Mouse (Mus musculus): ENCODE measurements around the gene Gm281.
"Not testable (repeated sequence)": the region's sequence is repeated elsewhere in the genome, so short reads cannot be mapped to it uniquely, and the experiment has no call there.

Gm281 gene

DNA sequence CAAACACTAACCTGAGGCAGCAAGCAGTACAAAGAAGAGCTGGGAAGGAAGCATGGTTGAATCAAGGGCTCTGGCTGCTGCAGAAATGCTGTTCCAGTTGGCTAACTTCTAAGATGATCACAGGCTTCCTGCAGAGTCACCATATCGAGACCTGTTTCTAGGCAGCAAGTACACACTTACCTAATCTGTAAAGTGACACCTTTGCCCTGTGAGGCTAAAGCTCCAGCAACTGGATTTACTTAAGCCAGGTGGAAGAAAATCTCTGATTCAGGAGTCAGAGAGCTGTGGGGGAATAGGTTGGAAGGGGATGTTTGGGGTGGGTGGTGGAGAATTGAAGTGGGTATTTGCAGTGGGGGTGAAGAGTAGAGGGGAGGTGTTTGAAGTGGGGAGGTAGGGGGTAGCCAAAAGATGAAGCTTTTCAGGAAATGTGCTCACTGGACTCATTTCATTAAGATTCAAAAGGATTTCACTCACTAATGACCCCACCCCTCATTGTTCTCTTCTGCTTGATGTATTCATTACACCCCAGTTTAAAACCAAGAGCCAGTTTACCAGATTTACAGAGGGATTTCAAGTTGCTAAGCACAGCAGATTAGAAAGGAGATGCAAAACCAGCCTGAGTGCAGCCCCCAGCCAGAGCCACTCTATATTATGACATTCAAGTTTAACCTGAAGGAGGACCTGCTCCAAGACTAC lies at the start of gene Gm281:
TSS of gene Gm281 (minus strand) at position 92 of the 696 bp plus-strand sequence.
- DNase-seq (ENCODE audit: low spot score in 2 of 2): no peak

GRCm38 (mm10) chr14:13963527-13963926 lies 49.2 kb upstream of the Gm281 start:
- DNase-seq (ENCODE audit: low spot score in 2 of 2): no peak

DNA sequence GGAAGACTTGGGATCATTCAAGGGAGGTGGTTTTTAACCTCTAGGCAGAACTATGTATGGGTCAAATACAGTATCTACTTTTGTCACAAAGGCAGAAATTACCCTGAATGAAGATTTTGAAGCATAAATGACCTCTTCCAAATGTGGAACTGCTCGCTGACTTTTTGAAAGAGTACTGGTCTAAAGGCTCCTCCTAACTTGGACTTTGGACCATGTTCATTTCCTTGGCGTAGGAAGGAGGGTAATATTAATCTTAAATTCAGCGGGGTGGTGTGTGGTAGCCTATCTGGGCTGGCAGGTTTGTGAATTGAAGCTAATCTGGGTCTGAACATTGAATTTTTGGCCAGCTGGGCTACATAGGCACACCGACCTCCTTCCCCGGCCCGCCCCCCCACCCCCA lies 48.2 kb upstream of the Gm281 start:
- no peak for DNase-seq (ENCODE audit: low spot score in 2 of 2)

GRCm38 (mm10) chr14:13961401-13962112 lies 47.3 kb upstream of the Gm281 start, which contains the start of the genes Atxn7 and Thoc7:
Gene Atxn7 (plus strand): TSS chr14:13961440.
Gene Thoc7 (minus strand): TSS chr14:13961852.
- peak; percentile 43 to 52 for DNase-seq (ENCODE audit: low spot score in 2 of 2)

GRCm38 (mm10) chr14:13960482-13961325 lies 46.4 kb upstream of the Gm281 start:
- peak; percentile 49 to 66 for DNase-seq (ENCODE audit: low spot score in 2 of 2)

- DNase-seq (ENCODE audit: low spot score in 2 of 2): peak; percentile 23 to 33
Observed at GRCm38 (mm10) chr14:13960079-13960478, 45.8 kb upstream of the Gm281 start.

DNA sequence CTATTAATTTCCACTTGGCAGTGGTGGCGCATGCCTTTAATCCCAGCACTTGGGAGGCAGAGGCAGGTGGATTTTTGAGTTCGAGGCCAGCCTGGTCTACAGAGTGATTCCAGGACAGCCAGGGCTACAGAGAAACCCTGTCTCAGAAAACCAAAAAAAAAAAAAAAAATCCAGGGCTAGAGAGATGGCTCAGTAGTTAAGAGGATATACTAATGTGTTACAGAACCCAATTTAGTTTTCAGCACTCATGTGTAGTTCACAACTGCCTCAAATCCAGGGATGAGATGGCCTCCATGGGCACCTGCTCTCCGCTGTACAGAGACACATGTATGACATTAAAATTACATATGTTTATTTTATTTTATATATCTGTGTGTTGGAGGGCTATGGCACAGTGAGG lies 37.9 kb upstream of the Gm281 start:
- not testable (repeated sequence) for DNase-seq (ENCODE audit: low spot score in 2 of 2)

DNA sequence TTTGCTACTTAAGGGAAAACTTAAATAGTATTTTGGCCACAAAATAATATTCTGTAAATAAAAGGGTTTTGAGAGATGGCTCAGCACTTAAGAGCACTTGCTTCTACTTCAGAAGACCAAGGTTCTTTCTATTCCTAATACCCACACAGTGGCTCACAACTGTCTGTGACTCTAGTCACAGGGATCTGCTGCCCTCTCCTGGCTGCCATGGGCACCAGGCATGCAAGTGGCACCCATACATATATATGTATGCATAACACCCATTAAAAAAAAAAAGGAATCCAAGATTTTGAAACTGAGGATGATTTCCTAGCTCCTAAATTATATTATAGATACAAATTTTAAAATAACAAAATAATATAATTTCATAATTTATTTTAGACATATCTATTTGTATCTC lies 36.1 kb upstream of the Gm281 start:
- peak; percentile 19 to 47 for DNase-seq (ENCODE audit: low spot score in 2 of 2)

GRCm38 (mm10) chr14:13948345-13948744 lies 34.1 kb upstream of the Gm281 start:
- no peak for DNase-seq (ENCODE audit: low spot score in 2 of 2)

GRCm38 (mm10) chr14:13944686-13945085 lies 30.4 kb upstream of the Gm281 start:
- DNase-seq (ENCODE audit: low spot score in 2 of 2): no peak

DNA sequence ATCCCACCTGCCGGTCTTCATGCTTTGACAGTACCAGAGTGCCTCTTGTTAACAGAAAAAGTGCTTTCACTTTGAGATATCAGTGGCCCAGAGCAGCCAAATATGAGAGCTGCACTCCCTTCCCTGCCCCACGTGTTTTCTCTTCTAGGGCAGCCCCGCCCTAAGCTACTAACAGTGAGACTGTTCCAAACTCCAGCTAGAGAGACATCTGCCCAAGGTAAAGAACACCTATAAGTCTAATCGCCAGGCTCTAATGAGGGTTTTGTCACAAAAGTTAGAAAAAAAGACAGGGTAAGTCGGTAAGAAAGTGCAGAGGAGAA lies 19.7 kb upstream of the Gm281 start:
- DNase-seq (ENCODE audit: low spot score in 2 of 2): no peak

DNA sequence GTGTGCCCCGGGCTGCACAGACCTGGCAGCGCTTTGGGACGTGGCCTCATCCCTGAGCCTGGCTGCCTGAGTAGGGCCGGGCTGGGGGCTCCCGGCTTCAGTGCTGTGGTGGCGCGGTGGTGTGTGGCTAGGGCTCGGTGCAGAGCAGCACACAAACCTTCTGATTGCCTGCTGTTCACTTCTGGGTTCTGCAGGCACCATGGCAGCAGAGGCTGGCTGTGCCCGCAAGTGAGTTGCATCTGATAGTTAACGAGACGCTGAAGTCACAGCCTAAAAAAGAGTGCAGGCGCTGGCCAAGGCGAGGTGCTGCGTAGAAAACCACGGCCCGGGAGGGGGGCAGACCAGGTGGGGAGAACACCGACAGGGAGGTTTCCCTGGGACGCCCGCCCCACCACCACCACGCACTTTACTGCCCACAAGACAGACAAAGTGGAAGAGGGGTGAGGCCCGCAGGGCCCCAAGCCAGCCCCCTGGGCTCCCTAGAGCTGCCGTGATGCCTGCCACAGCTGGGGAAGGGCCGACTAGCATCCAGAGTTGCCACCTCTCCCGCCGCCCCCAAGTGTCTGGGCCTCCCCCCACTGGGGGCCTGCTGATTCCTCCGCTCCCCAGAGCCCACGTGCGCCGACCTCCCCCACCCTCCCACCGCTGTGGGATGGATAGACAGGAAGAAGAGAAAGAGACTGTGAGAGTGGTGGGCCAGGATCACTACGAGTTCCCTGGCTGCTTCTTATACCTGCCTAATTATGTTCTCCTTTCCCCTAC lies 19.2 kb upstream of the Gm281 start:
- no peak for DNase-seq (ENCODE audit: low spot score in 2 of 2)

DNA sequence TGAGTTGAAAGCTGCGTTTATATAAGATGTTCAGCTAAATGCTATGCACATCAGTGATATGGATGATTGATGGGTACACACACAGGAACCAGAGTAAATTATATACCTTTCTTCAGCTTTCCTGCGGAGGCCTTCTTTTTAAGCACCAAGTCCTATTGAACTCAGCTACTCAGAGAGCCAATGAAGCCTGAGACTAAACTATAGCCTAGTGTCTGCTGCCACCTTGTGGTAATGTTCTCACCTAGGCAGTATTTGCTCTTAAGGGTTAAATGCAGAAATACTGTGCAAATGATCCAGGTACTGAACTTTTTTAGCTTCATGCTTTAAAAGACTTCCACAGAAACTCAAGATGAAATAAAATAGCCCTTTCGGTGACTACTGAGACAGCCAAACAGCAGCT lies 3.4 kb upstream of the Gm281 start:
- peak in 1 of 2 experiments; percentile 47 for DNase-seq (ENCODE audit: low spot score in 2 of 2)

DNA sequence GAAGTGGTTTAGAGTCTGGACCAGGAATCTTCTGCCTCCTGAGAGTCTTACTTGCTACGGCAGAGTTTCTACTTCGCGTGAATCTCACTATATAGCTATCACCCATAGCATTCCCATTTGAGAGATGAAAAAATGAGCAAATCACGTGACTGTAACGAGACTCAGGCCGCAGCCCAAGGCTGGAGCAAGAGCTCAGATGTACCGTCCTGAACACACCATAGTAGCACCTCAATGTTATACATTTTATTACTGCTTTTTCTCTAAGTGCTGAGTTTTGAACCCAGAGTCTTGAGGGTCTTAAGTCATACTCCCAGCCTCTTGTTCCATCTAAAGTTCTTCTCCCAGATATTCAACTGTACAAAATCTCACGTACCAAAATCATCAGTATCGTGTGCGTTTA lies 2.9 kb upstream of the Gm281 start:
- DNase-seq (ENCODE audit: low spot score in 2 of 2): no peak

GRCm38 (mm10) chr14:13915207-13915606 lies 929 bp upstream of the Gm281 start:
- no peak for DNase-seq (ENCODE audit: low spot score in 2 of 2)

DNA sequence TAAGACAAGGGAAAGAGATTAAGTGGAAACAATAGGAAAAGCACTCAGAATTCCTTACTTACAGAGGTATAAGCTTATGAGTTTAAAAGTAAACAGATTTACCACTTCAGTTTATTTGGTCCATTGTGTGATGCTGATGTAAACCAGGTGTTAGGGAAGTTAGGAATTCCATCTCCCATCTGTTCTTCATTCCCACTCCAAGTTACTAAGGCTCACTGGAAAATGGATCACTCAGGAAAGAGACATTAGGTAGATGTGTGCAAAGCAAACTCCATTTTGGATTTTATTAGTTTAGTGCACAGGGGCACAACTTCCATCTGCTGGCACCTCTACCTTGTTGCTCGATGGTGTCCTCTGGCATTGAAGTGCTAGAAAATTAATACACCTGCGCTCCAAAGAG lies 4.1 kb downstream of the Gm281 start:
- no peak for DNase-seq (ENCODE audit: low spot score in 2 of 2)

- no peak for DNase-seq (ENCODE audit: low spot score in 2 of 2)
Observed at GRCm38 (mm10) chr14:13907145-13907544, 7.1 kb downstream of the Gm281 start.

- no peak for DNase-seq (ENCODE audit: low spot score in 2 of 2)
Observed at GRCm38 (mm10) chr14:13906461-13906860, 7.8 kb downstream of the Gm281 start.

GRCm38 (mm10) chr14:13901611-13902067 lies 12.6 kb downstream of the Gm281 start:
- DNase-seq (ENCODE audit: low spot score in 2 of 2): peak in 1 of 2 experiments; percentile 6

DNA sequence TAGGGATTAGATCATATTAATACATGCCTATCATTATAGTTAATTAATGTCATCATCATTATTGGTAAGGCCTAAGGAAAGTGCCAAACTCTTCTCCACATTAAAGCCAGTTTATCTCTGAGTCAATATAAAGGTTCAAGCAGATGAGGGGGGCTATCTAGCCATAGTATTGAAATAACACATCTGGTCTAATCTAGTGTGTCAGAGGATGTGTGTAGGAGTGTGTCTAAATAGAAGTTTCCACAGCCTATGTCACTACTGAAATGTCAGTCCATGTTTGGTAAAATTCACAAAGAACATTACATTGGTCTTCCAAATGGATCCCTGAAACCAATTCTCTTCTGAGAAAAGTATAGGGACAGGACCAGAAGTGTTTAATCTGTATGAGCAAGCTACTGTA lies 19.1 kb downstream of the Gm281 start:
- no peak for DNase-seq (ENCODE audit: low spot score in 2 of 2)

DNA sequence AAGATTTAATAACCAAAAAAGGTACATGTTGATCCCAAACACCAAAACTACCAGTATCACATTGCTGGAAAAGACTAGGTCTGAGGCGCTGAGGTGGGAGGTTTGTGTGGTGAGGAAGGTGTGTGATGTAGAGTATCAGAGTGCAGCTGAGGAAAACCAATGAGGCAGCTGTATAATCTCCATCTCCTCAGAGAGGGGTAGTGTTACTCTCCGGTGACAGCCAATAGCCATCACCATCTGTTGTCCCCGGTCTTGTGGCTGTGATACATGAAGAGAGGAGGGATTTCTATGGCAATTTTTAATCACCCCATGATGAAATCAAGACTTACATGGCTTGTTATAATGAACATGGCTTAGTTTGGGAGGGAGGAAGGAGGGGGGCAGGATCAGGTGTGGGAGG lies 20.5 kb downstream of the Gm281 start:
- DNase-seq (ENCODE audit: low spot score in 2 of 2): no peak

DNA sequence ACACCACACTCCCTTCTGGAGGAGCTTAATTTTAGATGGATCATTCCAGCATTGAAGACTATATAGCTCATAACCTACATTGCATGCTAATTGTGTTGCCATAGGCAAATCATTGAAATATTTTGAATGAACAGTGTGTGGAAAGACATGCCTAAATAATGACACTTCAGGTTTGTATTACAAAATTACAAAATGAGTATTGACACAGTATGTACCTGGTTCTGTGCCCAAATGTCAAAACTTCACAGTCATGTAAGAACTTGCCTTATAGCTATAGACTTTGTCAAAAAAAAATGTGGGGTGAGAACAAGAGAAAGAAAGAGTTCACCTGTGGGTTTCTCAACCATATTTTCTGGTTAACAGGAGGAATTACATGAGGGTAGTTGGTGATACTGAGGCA lies 52.9 kb downstream of the Gm281 start:
- DNase-seq (ENCODE audit: low spot score in 2 of 2): no peak
